Mouse (Mus musculus) intestine, embryonic 16.5 days (tissue): ENCODE results near the gene H2al1j. TPM values are rescaled to one million over a fixed set of nuclear protein-coding genes. Genes with fewer than 3 reads are reported as not detected.
"Not testable (repeated sequence)": the region's sequence is repeated elsewhere in the genome, so short reads cannot be mapped to it uniquely, and the experiment has no call there.

Source experiments
- ATAC-seq: fragments of 200-750 bp; cut with Nextera tagmentation; 2 replicates; pipeline ENCODE4 v1.8.0; 2017; ENCODE audit warnings: moderate TSS enrichment, moderate library complexity
- H3K27ac ChIP-seq: fragments of 300-500 bp; sonication (generic); 2 replicates; pipeline ENCODE4 v1.5.1; 2014; ENCODE audit warnings: mild to moderate bottlenecking, low read length
- H3K27me3 ChIP-seq: fragments of 300-500 bp; sonication (generic); replicated peaks from 2 replicates; pipeline ENCODE4 v1.6.1; 2014; ENCODE audit warnings: low read length, control low read depth, mixed read lengths; ENCODE audit not compliant: control insufficient read depth, insufficient read depth
- H3K36me3 ChIP-seq: fragments of 300-500 bp; sonication (generic); 2 replicates; pipeline ENCODE4 v1.6.1; 2014; ENCODE audit warnings: low read length, control low read depth; ENCODE audit not compliant: control insufficient read depth, insufficient read depth
- H3K4me1 ChIP-seq: fragments of 300-500 bp; sonication (generic); 2 replicates; pipeline ENCODE4 v1.6.1; 2014; ENCODE audit warnings: low read length, control low read depth, mixed read lengths; ENCODE audit not compliant: control insufficient read depth, insufficient read depth
- H3K4me2 ChIP-seq: fragments of 300-500 bp; sonication (generic); 2 replicates; pipeline ENCODE4 v1.6.1; 2014; ENCODE audit warnings: low read depth, low read length, control low read depth
- H3K4me3 ChIP-seq: fragments of 300-500 bp; sonication (generic); 2 replicates; pipeline ENCODE4 v1.5.1; 2014; ENCODE audit warnings: mild to moderate bottlenecking, low read length
- H3K9ac ChIP-seq: fragments of 300-500 bp; sonication (generic); 2 replicates; pipeline ENCODE4 v1.6.1; 2014; ENCODE audit warnings: low read depth, low read length
- H3K9me3 ChIP-seq: fragments of 300-500 bp; sonication (generic); 2 replicates; pipeline ENCODE4 v1.6.1; 2016; ENCODE audit warnings: low read length, control low read depth; ENCODE audit not compliant: control insufficient read depth
- WGBS: fragments of 180-500 bp; shearing (Covaris S2); extraction: QIAGEN DNeasy Blood & Tissue Kit; methylation state at CpG from one replicate; pipeline ENCODE4 v1.1.7; 2014; 5-methylcytosine and 5-hydroxymethylcytosine counted together
- polyA plus RNA-seq: library from polyadenylated mRNA; unstranded; fragments of >200 nt; fragmentation: Nextera tagmentation; extraction: Ambion mirVana; gene quantifications from 2 replicates; pipeline ENCODE4 v1.2.1, GENCODE M21; 2015

H2al1j gene
- polyA plus RNA-seq, 1 experiment from 2014 or later, result not detected

GRCm38 (mm10) chrX:11317956-11318355 lies 9.7 kb upstream of the H2al1j start, which contains the start of gene H2al1g:
Gene H2al1g, plus strand, starts transcription at chrX:11318256.
- not testable (repeated sequence) for H3K4me1 ChIP-seq, H3K9ac ChIP-seq, H3K27me3 ChIP-seq, H3K4me3 ChIP-seq, H3K4me2 ChIP-seq, ATAC-seq, H3K27ac ChIP-seq, H3K9me3 ChIP-seq, H3K36me3 ChIP-seq
- no CpG with 5 or more reads among the region's 3 CpGs for WGBS

DNA sequence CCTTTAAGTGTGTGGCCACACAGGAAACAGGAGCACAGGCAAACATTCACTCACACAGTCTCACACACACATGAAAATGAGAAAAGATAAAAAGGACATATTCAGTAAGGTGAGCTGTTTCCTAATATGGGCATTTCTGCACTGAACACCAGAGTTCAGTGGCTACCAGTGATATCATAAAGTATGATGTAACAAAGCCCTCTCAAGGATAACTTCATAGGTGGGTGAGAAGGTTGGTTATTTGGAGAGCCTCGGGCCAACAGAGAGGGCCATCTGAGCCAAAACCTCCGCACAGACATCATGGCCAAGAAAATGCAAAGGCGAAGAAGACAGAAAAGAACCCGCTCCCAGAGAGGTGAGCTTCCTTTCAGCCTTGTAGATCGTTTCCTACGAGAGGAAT lies 6.4 kb upstream of the H2al1j start, which contains the start of gene H2al1h:
H2al1h (plus strand) TSS at position 301 of the 400 bp plus-strand sequence.
- H3K27ac ChIP-seq, H3K4me3 ChIP-seq, H3K9me3 ChIP-seq, H3K27me3 ChIP-seq, H3K4me1 ChIP-seq, ATAC-seq, H3K36me3 ChIP-seq, H3K4me2 ChIP-seq, H3K9ac ChIP-seq: not testable (repeated sequence)
- WGBS, result no CpG with 5 or more reads among the region's 6 CpGs

- ATAC-seq, H3K36me3 ChIP-seq, H3K27ac ChIP-seq, H3K4me2 ChIP-seq, H3K9ac ChIP-seq, H3K27me3 ChIP-seq, H3K4me3 ChIP-seq, H3K9me3 ChIP-seq, H3K4me1 ChIP-seq: not testable (repeated sequence)
- 70% methylated on average over 2 of the region's 5 CpGs for WGBS
Observed at GRCm38 (mm10) chrX:11324359-11324758, 3.3 kb upstream of the H2al1j start, which contains the start of gene H2al1i. Gene H2al1i, plus strand, starts transcription at chrX:11324659.

GRCm38 (mm10) chrX:11345762-11346161 lies 18.1 kb downstream of the H2al1j start:
- no peaks in the 10 kb centered on the region for H3K36me3 ChIP-seq
- no peak overlapping the region for H3K4me3 ChIP-seq
- no peak overlapping the region for H3K4me2 ChIP-seq
- no peak for ATAC-seq
- 65% methylated on average over 9 of the region's 9 CpGs for WGBS
- H3K9ac ChIP-seq, result no peak overlapping the region
- H3K27ac ChIP-seq, result no peak overlapping the region
- no peaks in the 10 kb centered on the region for H3K9me3 ChIP-seq
- peaks cover 2% of the 10 kb centered on the region; the same call in 1 of the 2 replicates for H3K27me3 ChIP-seq
- H3K4me1 ChIP-seq, result no peaks in the 10 kb centered on the region

DNA sequence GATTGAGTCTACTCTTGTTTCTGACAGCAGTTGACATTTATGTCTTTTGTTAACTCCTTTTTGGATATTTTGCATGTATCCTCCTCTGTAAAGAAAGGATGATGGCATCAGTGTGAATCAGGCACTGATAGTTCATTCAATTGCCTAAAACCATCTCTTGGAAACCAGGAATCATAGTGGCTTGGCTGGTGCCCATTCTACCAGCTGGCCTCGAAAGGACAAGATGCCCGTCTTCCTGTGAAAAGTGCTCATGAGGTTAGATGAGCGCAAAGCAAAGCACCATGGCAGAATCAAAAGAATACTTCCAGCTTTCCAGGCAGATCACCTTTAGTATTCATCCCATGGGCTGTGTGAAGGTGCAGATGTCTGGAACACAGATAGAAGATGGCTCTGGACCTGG lies 19.1 kb downstream of the H2al1j start:
- Histone ChIP-seq H3K4me3 (no peak overlapping the region), H3K9me3 (no peaks in the 10 kb centered on the region), H3K4me1 (no peaks in the 10 kb centered on the region), H3K4me2 (no peak overlapping the region), H3K27ac (no peak overlapping the region), H3K9ac (no peak overlapping the region), H3K27me3 (peaks cover 2% of the 10 kb centered on the region; the same call in 1 of the 2 replicates), H3K36me3 (no peaks in the 10 kb centered on the region)
- no peak for ATAC-seq
- 94% methylated on average over 3 of the region's 3 CpGs for WGBS

- no peak overlapping the region for H3K27ac ChIP-seq
- WGBS, result 82% methylated on average over 6 of the region's 6 CpGs
Observed at GRCm38 (mm10) chrX:11360823-11361222, 33.2 kb downstream of the H2al1j start.

GRCm38 (mm10) chrX:11361261-11361660 lies 33.6 kb downstream of the H2al1j start:
- H3K9ac ChIP-seq, result no peak overlapping the region
- no peaks in the 10 kb centered on the region for H3K36me3 ChIP-seq
- no peak overlapping the region for H3K27ac ChIP-seq
- WGBS, result 83% methylated on average over 2 of the region's 2 CpGs
- ATAC-seq, result no peak
- H3K4me2 ChIP-seq, result no peak overlapping the region
- 0 out of 2 replicates have a peak, but pooled peaks cover 3% of the 10 kb centered on the region for H3K27me3 ChIP-seq
- H3K4me3 ChIP-seq, result no peak overlapping the region
- no peaks in the 10 kb centered on the region for H3K9me3 ChIP-seq
- no peaks in the 10 kb centered on the region for H3K4me1 ChIP-seq

More at GRCm38 (mm10) chrX:11360823-11361222, 33.2 kb downstream of the H2al1j start:
- H3K4me1 ChIP-seq, result no peaks in the 10 kb centered on the region
- H3K9ac ChIP-seq, result no peak overlapping the region
- H3K4me3 ChIP-seq, result no peak overlapping the region
- 0 out of 2 replicates have a peak, but pooled peaks cover 3% of the 10 kb centered on the region for H3K27me3 ChIP-seq
- no peaks in the 10 kb centered on the region for H3K36me3 ChIP-seq
- H3K9me3 ChIP-seq, result no peaks in the 10 kb centered on the region
- H3K4me2 ChIP-seq, result no peak overlapping the region
- no peak for ATAC-seq

GRCm38 (mm10) chrX:11363890-11364289 lies 36.3 kb downstream of the H2al1j start:
- no peak overlapping the region for H3K4me3 ChIP-seq
- 0 out of 2 replicates have a peak, but pooled peaks cover 3% of the 10 kb centered on the region for H3K27me3 ChIP-seq
- H3K4me2 ChIP-seq, result no peak overlapping the region
- no peaks in the 10 kb centered on the region for H3K4me1 ChIP-seq
- WGBS, result 72% methylated on average over 6 of the region's 6 CpGs
- no peak overlapping the region for H3K27ac ChIP-seq
- no peak for ATAC-seq
- no peaks in the 10 kb centered on the region for H3K9me3 ChIP-seq
- H3K36me3 ChIP-seq, result no peaks in the 10 kb centered on the region
- no peak overlapping the region for H3K9ac ChIP-seq

DNA sequence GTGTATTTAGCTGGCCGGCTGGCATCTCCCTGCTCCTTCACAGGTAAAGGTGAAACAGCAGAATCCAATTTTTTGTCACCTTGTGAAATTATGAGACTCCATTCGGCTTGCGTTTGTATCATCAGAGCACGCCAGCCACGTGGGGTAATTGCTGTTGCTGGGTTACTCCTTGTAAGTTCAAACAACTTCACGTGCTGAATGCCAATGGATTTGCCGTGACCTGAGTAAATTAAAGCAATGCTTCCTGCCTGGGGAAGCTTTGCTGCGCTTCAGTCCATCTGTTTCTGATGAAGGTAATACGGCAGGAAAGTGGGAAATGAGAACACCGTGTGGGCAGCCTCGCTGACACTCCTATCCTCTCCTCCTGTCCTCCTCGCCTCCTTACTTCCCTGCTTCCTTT lies 37.5 kb downstream of the H2al1j start:
- Histone ChIP-seq H3K4me1 (no peaks in the 10 kb centered on the region), H3K27me3 (0 out of 2 replicates have a peak, but pooled peaks cover 7% of the 10 kb centered on the region), H3K36me3 (no peaks in the 10 kb centered on the region), H3K9ac (no peak overlapping the region), H3K4me3 (no peak overlapping the region), H3K4me2 (no peak overlapping the region), H3K9me3 (no peaks in the 10 kb centered on the region), H3K27ac (no peak overlapping the region)
- 59% methylated on average over 12 of the region's 12 CpGs for WGBS
- ATAC-seq, result no peak
